Mouse (Mus musculus) liver, postnatal 0 days (tissue): ENCODE measurements around the gene Dtx3.

Experiments
- CTCF ChIP-seq: sonication (generic); IDR thresholded peaks from 2 replicates; pipeline ENCODE4 v1.5.1; 2016; ENCODE audit warnings: antibody characterized with exemption, low read depth
- EP300 ChIP-seq: IDR thresholded peaks from 2 replicates; pipeline ENCODE4 v1.6.1; 2016; ENCODE audit warnings: antibody characterized with exemption, low read depth, mild to moderate bottlenecking

GRCm38 (mm10) chr10:127154652-127155051, 40.9 kb downstream of the Dtx3 start:
- TF ChIP-seq CTCF (no peak), EP300 (no peak)
